Mouse (Mus musculus) induced T-regulatory cell, adult 2 months (primary cell): ENCODE data around the gene Ksr2.
"Not testable (repeated sequence)": the region's sequence is repeated elsewhere in the genome, so short reads cannot be mapped to it uniquely, and the experiment has no call there.

Source experiments
- DNase-seq: peaks from one replicate; pipeline ENCODE4 v3.0.0-alpha.2; 2012; ENCODE audit warnings: low read depth

Gene Ksr2

GRCm38 (mm10) chr5:117408216-117408615 is 5.6 kb upstream of the Ksr2 start:
- DNase-seq: peak; percentile 71

- no peak for DNase-seq
Measured at GRCm38 (mm10) chr5:117409369-117409768, 4.4 kb upstream of the Ksr2 start.

GRCm38 (mm10) chr5:117414611-117415010 is 811 bp downstream of the Ksr2 start:
- DNase-seq: no peak

GRCm38 (mm10) chr5:117415011-117415912 is 1.5 kb downstream of the Ksr2 start:
- DNase-seq: no peak

- no peak for DNase-seq
Measured at GRCm38 (mm10) chr5:117417442-117417841, 3.6 kb downstream of the Ksr2 start.

DNA sequence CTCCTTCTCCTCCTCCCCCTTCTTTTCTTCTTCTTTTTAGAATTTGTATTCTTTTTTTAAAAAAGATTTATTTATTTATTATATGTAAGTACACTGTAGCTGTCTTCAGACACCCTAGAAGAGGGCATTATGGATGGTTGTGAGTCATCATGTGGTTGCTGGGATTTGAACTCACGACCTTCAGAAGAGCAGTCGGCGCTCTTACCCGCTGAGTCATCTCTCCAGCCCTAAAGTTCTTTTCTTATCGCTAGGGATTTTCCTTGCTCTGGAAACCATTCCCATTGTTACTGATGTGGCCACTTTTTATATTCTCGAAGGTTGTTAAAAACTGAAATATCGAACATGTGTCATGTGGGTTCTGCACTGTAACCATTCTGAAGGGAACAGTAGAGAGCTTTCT is 19.7 kb downstream of the Ksr2 start:
- not testable (repeated sequence) for DNase-seq

GRCm38 (mm10) chr5:117440261-117440660 is 26.5 kb downstream of the Ksr2 start:
- no peak for DNase-seq

- DNase-seq: no peak
Measured at GRCm38 (mm10) chr5:117441242-117441842, 27.5 kb downstream of the Ksr2 start.

DNA sequence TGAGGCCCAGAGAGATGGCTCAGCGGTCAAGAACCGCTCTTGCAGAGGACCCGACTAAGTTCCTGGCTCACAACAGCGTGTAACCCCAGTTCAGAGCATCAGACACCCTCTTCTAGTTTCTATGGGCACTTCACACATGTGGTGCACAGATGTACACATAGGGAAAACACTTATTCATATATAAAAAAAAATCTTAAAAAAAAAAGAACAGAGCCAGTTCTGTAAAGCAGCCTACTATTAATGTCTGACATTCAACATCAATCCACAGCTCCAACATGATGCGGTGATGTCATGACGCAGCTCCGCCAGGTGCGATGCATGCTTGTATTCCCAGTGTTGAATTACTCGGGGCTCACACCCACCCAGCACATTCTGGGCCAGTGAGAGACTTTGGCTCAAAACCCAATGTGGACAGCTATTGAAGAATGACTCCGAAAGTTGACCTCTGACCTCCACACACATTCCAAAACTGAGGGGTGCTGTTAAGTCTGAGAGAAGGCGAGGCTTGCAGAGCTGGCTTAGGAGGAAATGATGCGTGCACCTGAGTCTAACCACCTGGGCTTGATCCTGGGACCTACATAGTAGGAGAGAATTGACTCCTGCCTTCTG is 28.5 kb downstream of the Ksr2 start:
- DNase-seq: no peak

DNA sequence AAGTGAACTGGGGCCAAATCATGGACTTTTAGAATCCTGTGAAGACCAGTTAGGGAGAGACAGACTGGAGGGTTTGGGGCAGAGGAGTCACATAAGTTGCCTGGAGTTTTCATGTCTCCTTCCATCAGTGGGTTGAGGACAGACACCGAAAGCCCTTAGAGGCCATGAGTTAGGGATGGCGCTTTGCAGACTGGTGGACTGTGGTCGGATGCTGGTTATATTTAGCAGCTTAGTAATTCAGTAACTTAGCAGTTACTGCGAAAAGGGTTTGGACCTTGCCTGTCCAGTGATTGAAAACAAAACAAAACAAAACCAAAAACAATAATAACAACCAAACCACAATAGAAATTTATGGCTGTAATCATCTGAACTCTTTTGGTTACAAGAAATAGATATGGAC is 29.3 kb downstream of the Ksr2 start:
- DNase-seq: no peak

- no peak for DNase-seq
Measured at GRCm38 (mm10) chr5:117443902-117444301, 30.1 kb downstream of the Ksr2 start.

GRCm38 (mm10) chr5:117447698-117448097 is 33.9 kb downstream of the Ksr2 start:
- DNase-seq: peak; percentile 13

DNA sequence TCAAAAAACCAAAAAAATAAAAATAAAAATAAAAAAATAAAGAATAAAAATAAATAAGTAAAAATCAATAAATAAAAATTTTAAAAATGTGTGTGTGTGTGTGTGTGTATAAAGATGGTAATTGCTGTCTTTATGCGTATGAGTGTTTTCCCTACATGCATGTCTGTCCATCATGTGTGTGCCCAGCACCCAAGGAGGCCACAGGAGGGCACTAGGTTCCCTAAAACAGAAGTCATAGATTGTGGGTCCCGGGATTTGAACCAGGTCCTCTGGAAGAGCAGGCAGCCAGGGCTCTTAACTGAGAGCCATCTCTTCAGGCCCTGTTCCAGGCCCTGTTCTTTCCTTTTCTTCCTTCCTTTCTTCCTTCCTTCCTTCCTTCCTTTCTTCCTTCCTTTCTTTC is 38.2 kb downstream of the Ksr2 start:
- no peak for DNase-seq

- DNase-seq: no peak
Measured at GRCm38 (mm10) chr5:117455546-117455945, 41.7 kb downstream of the Ksr2 start.

DNA sequence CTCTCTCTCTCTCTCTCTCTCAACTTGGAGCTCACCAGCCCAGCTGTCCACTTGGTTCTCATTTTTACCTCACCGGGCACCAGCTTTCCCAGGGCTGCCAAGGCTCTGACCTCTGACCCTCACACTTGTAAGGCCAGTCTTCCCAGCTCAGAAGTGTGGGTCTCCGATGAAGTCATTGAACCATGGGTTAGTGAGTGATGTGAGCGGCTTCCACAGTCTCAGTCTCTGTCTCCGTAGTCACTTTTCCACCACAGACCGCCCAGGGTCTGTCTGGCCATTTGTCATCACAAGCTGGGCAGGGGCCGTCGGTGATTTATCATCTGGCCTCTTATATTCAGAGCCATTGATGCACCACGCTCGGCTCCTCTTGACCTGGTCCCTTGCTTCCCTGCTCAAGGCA is 43.3 kb downstream of the Ksr2 start:
- no peak for DNase-seq

DNA sequence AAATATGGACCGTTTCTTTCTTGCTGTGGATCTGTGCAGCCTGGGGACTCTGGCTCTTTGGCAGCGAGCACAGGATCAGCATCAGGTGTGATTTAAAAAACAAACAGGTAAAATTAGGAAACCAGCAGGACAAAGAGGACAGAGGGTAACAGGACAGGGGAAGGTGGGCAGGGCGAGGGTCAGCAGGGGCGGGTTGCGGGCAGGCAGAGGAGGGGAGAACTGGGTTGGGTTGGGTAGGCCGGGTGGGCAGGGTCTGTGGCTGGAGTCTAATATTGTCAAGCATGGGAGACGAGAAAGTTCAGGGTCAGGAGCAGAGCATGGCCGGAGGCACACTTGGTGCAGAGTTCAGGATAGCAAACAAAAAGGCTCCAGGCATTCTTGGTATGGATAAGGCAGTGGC is 43.8 kb downstream of the Ksr2 start:
- DNase-seq: no peak

GRCm38 (mm10) chr5:117458899-117459298 is 45.1 kb downstream of the Ksr2 start:
- DNase-seq: no peak

DNA sequence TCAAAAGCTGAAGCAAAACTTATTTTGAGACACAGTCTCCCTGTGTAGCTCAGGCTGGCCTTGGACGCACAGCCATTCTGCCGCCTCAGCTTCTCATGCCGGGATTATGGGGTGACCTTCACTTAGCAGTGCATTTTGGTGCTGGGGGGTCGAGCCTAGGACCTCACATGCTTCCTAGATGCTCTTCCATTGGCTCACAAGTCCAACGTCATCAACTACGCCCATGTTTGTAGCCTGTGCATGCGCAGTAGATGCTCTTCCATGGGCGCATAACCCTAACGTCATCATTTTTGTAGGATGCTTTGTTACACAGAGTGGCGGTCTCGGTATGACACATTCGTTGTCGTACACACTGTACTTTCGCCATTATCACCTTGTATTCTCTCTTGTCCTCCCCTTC is 46.5 kb downstream of the Ksr2 start:
- DNase-seq: no peak

DNA sequence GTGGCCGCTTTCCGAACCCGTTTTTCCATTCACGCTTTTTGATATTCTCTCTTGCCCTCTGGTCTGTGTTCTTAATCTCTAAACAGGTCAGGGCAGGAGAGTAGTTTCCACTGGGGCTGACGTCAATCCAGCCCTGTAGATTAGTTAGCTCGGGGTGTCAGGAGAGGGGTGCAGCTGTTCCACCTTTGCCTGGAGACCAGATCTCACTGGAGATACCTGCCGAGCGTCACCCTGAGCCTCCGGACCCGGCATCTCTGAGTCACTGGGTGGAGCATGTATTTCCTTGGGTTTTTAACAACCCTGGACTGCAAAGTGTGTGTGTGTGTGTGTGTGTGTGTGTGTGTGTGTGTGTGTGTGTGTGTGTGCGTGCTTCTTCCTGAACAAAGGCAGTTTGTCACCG is 53.3 kb downstream of the Ksr2 start:
- peak; percentile 14 for DNase-seq

DNA sequence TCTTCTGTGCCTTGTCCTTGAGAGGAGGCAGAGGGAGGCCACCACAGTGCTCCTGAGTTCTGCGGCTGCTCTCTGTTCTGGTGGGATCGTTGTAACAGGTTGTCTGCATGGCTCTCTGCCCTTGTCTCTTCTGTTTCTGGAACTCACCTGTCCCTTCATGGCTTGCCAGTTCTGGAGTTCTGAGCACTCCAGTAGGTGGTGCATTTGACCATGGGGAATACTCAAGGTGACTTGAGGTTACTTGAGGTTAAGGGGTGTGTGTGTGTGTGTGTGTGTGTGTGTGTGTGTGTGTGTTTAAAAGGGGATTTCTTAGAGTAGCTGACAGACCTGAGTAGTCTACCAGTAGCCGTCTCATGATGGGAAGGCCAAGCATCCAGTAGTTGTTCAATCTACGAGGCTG is 55.2 kb downstream of the Ksr2 start:
- no peak for DNase-seq

DNA sequence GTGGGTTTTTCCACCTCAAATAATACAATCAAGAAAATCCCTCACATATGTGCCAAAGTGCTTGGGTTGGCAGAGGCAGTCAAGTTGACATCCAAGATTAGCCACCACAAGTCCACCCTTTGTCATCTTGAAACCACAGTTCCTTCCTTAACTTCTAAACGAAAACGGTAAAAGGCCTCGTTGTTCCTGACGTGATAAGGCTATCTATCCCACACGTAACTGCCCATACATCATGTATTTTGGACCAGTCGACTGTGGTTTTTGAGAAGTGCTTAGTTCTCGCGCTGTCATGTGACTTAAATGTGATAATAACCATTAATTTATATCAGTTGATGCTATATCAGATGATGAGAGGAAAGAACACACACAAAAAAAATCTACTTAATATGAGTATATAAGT is 55.8 kb downstream of the Ksr2 start:
- DNase-seq: peak; percentile 9

GRCm38 (mm10) chr5:117481162-117481561 is 67.4 kb downstream of the Ksr2 start:
- no peak for DNase-seq

DNA sequence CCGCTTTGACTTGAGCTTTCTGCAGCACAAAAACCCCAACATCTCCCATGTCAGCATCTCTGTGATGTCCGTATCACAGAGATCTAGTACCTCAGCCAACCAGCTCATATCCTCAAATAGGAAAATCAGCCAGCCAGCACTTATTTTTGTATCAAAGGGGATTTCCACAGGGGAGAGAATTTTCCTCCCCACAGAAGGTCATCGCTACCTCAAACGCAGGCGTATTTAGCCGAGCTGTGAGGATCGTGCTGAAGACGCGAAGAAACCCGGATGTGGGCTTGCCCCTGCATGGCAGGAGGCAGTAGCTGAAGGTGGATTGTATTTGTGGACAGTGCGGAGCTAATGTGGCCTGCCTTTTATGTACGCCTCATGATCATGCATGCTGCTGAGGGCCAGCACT is 67.8 kb downstream of the Ksr2 start:
- DNase-seq: peak; percentile 79
